Mouse (Mus musculus): ENCODE data around the gene Zfp663.

The Zfp663 gene

GRCm38 (mm10) chr2:165370348-165370747, 1.8 kb upstream of the Zfp663 start:
- no peak for ATAC-seq (ENCODE audit: low TSS enrichment)

- no peak for ATAC-seq (ENCODE audit: low TSS enrichment)
These were observed 575 bp downstream of the Zfp663 start for GRCm38 (mm10) chr2:165367868-165368439.

- ATAC-seq (ENCODE audit: low TSS enrichment): no peak
These were observed 1.4 kb downstream of the Zfp663 start for GRCm38 (mm10) chr2:165367047-165367520.

GRCm38 (mm10) chr2:165364334-165365091, 4.0 kb downstream of the Zfp663 start:
- peak; percentile 87 for ATAC-seq (ENCODE audit: low TSS enrichment)

- ATAC-seq (ENCODE audit: low TSS enrichment): no peak
These were observed 5.2 kb downstream of the Zfp663 start for GRCm38 (mm10) chr2:165363282-165363681.

GRCm38 (mm10) chr2:165360861-165361260, 7.7 kb downstream of the Zfp663 start:
- 0 out of 2 replicates have a peak, but pooled peaks have one; percentile 62 for ATAC-seq (ENCODE audit: low TSS enrichment)

- peak; percentile 76; the same call in 1 of the 2 replicates for ATAC-seq (ENCODE audit: low TSS enrichment)
These were observed 16.6 kb downstream of the Zfp663 start for GRCm38 (mm10) chr2:165351828-165352513.

GRCm38 (mm10) chr2:165349466-165349865, 19.1 kb downstream of the Zfp663 start:
- ATAC-seq (ENCODE audit: low TSS enrichment): peak; percentile 78; the same call in 1 of the 2 replicates

- no peak for ATAC-seq (ENCODE audit: low TSS enrichment)
These were observed 22.3 kb downstream of the Zfp663 start for GRCm38 (mm10) chr2:165346180-165346579.

- no peak for ATAC-seq (ENCODE audit: low TSS enrichment)
These were observed 31.3 kb downstream of the Zfp663 start for GRCm38 (mm10) chr2:165337191-165337590.

GRCm38 (mm10) chr2:165332610-165333210, 35.8 kb downstream of the Zfp663 start:
- ATAC-seq (ENCODE audit: low TSS enrichment): no peak

GRCm38 (mm10) chr2:165329703-165330102, 38.8 kb downstream of the Zfp663 start:
- ATAC-seq (ENCODE audit: low TSS enrichment): no peak

GRCm38 (mm10) chr2:165328746-165329145, 39.8 kb downstream of the Zfp663 start:
- no peak for ATAC-seq (ENCODE audit: low TSS enrichment)

GRCm38 (mm10) chr2:165327386-165327785, 41.1 kb downstream of the Zfp663 start:
- ATAC-seq (ENCODE audit: low TSS enrichment): no peak

- ATAC-seq (ENCODE audit: low TSS enrichment): peak; percentile 89
These were observed 42.0 kb downstream of the Zfp663 start, which contains the start of gene Elmo2 for GRCm38 (mm10) chr2:165326304-165327190. Elmo2 (minus strand) TSS chr2:165326479.

GRCm38 (mm10) chr2:165325521-165326303, 42.8 kb downstream of the Zfp663 start:
- peak; percentile 0; the same call in 1 of the 2 replicates for ATAC-seq (ENCODE audit: low TSS enrichment)

- ATAC-seq (ENCODE audit: low TSS enrichment): no peak
These were observed 44.6 kb downstream of the Zfp663 start for GRCm38 (mm10) chr2:165323928-165324327.

- ATAC-seq (ENCODE audit: low TSS enrichment): no peak
These were observed 45.0 kb downstream of the Zfp663 start for GRCm38 (mm10) chr2:165323484-165323883.

GRCm38 (mm10) chr2:165321981-165322735, 46.4 kb downstream of the Zfp663 start:
- ATAC-seq (ENCODE audit: low TSS enrichment): no peak

Measured in frontal cortex, adult (tissue).